Mouse (Mus musculus) left cerebral cortex, adult 18-20 months (tissue): ENCODE results near the gene Egf. TPM values are rescaled to one million over a fixed set of nuclear protein-coding genes. Genes with fewer than 3 reads are reported as not detected.

Source experiments
- DNase-seq, 2 experiments: peaks; one replicate each; pipeline ENCODE4 v3.0.0; 2021 to 2022; ENCODE audit warnings: low spot score in 2 of 2, mixed read lengths in 1 of 2
- microRNA-seq, 2 experiments: library from miRNA; unstranded; fragments of <30 nt; microRNA quantifications; one replicate each; pipeline ENCODE4 v1.2.0; 2021
- total RNA-seq, 2 experiments: library from RNA; stranded (reverse); gene quantifications; 2 replicates each; pipeline ENCODE4 v1.2.3; 2021

Egf gene
- total RNA-seq, 2 experiments from 2014 or later: 0.82 to 1.3 TPM

DNA sequence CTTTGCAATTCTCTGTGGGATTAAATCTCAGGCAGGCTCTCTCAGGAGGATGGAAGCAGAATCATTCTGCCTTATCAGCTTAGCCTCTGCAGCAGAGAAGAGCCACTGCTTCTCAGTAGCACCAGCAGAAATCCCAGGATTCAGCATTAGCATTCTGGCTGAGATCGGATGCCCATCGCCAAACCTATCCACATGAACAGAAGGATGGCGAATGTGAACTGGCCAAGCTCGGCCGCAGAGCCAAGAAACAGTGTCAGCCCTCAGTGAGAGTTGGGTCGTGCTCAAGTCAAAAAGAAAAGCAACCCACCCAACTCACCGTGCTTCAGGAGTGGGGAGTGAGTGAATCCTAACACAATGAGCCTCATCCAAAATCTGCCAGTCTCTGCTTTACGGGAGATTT, 103.4 kb downstream of the Egf start:
- DNase-seq: no peak

- no peak for DNase-seq
These were observed 104.2 kb downstream of the Egf start for GRCm38 (mm10) chr3:129650931-129651330.

DNA sequence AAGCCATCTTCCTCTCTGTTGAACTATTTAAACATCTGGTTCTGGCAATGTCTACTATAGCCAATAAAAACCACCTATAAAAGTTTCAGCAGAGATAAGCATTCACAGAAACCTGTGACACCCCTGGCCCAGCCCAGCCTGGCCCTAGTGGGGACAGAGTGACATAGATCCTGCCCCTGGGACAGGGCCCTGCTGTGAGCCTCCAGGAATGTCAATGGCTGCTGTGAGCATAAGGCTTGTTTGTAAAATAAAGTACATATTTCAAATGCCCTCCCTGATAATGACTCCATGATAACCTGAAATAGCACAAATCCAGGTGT, 104.9 kb downstream of the Egf start:
- no peak for DNase-seq

DNA sequence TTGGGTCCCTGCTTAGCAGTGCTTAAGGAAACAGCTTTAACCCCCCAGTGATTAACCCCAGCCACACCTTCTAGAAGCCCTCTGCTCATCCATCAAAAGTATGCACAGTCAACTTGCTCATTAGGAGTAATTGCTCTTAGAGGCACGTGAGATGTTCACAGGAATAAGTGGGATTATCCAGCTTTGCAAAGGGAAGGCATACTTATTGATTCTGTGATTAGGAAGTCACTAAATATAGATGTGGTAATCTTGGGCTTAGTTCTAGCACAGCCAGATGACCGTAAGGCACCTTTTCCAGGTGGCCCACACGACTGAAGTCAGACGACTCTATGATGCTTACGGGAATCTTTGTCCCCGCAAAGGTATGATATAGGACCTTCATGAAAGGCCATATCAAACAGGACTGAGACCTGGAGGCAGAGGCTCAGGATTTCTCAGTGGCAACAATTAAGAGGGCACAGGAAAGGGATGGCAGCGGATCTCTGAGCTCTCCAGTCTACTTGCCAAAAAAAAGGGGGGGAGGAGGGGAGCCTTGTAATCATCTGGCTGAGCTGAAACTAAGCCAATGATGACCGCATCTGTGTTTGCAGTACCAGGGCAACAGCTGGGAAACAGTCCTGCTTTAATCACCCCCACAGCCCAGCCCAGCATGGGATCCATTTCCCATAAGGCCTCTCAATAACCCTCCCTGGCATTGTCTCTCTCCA, 105.4 kb downstream of the Egf start:
- DNase-seq: peak in 1 of 2 experiments; percentile 15

DNA sequence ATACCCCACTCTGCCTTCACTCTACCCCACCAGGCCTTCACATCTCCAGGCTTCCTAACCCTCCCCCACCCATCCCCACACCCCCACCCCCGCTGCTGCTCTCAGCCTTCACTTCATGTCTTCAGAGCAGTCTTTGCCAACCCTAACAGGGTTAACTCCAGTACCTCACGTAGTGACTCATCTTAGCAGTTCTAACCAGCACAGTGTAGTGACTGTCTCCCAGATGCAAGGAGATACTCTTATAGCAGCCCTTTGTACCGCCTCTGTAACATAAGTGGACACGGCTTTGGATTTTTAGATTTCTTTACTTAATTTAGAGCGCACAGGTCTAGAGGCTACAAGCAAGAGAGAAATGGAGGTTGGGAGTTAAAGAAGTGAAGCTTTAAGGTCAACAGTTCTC, 106.5 kb downstream of the Egf start:
- no peak for DNase-seq

GRCm38 (mm10) chr3:129647312-129647711, 107.8 kb downstream of the Egf start:
- DNase-seq: no peak

GRCm38 (mm10) chr3:129646781-129647180, 108.3 kb downstream of the Egf start:
- DNase-seq: no peak

DNA sequence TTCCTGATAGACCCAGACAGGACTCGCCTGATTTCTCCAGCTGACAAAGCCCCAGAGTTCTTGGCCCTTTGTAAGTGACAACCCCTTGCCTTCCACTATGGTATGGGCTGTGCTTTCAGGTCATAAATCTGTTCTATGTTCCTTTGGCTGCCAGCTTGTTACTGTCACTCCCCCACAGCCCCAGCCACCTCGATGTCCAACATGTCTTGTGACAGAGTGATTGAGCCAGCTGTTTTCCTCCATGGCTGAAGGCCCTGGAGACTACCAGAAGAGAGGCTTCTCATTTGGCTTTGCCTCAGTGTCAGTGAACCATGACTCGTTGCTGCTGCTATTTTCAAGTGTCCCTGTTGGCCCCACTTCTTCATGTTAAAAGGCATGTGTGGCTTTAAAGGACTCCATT, 109.7 kb downstream of the Egf start:
- DNase-seq: no peak

DNA sequence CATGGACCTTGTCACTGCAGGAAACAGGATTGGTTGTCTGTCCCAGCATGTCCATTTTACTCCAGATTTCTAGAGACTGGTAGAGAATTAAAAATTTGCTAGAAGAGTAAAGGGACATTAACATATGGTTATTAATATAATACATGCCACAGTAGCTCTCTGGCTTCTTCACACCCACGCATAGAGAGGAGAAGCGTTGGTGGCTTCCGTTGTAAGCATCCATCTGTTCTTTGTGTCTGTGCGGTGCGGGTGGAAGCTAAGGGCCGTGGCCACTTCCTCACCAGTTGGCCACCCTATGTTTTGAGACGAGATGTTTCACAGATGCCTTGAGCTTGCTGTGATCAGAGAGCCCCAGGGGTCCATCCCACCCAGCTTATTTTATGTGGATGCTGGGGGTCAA, 113.5 kb downstream of the Egf start:
- peak; percentile 33 to 47 for DNase-seq

GRCm38 (mm10) chr3:129640211-129641000, 114.7 kb downstream of the Egf start:
- peak; percentile 20 to 39 for DNase-seq

DNA sequence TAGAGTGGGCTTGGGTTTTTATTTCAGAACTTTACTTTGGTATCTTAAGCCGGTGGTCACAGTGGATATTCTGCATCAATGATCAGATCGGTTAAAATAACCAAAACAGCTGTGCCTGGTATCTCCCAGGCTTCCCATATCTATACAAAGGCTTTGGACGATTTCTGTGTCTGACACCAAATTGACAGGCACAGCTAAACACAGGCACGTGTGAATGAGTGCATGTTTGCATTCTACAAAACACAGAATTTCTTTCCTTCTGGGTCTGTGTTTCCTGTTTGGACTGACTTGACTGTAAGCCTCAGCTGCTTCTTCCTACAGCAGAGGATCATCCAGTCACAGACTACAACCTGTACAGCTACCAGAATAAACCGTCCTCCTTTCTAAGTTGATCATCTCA, 115.4 kb downstream of the Egf start:
- DNase-seq: no peak

DNA sequence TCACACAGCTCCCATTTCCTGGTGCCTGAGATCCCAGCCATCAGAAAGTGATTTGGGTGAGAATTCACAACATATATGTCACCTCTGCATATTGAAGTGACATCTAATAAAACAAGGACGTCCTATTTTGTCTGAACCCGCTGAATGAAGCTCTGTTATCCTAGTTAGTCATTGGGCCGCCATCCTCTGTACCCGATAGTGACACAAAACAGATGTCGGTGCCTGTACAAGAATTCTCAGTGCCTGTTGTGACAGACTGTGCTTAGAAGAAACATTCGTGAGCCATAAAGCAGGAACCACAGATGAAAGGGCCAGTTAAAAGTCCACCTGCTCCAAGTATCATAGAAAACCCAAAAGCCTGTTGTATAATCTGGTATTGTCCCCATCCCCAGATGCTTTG, 117.7 kb downstream of the Egf start:
- DNase-seq: no peak

GRCm38 (mm10) chr3:129634260-129634901, 120.7 kb downstream of the Egf start:
- DNase-seq: peak; percentile 36 to 41

DNA sequence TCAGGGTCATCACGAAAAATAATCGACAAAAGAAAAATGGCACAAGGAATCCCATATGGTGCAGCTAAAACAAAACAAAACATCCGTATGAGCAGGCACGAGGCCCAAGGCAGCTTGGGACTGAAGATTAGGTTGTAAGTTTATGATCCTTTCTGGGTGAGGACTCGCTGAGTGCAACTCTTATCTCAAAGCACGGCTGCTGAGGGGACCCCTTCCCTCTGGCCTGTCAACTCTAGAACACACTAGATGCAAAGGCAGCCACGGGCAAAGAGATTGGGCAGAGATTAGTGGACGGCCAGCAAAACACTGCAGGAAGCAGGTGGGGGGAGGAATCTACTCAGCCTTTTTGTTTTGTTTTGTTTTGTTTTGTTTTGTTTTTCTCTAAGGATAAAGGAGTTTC, 121.6 kb downstream of the Egf start:
- DNase-seq: no peak

DNA sequence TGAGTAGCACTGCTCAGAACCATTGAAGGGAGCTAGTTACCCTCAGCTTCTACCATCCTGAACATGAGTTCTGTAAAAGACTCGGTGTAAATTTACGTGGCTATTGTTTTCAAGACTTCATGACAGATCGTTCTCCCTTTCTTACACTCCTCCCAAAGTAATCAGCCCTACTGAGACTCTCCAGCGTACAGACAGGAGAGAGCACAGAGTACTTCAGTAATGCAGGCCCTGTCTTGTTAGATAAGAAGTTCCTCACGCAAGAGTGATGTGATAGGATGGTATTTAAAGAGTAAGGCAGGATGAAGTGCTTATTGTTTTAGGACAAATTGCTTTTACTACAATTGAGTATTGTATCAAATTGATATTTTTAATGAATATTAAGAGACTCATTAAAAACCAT, 123.3 kb downstream of the Egf start:
- no peak for DNase-seq

- DNase-seq: no peak
These were observed 124.1 kb downstream of the Egf start for GRCm38 (mm10) chr3:129631018-129631417.

Small RNA genes within 50 kb of the gene (microRNA-seq; reads per million reads assigned to microRNA genes)
- 0 reads per million in 2 experiments for gene Gm24515

Other genes starting within 250 kb of the Egf start
- 10 to 100 TPM; 27.4 to 36.4 TPM for gene Elovl6, start 223.0 kb downstream of the Egf start, total RNA-seq
- not detected for gene Lrit3, start 48.7 kb upstream of the Egf start, total RNA-seq
- under 1 TPM; 0.40 to 0.77 TPM for gene Rrh, start 67.3 kb upstream of the Egf start, total RNA-seq
- gene Gar1, start 76.1 kb upstream of the Egf start, total RNA-seq: 10 to 100 TPM; 37.3 to 46.1 TPM
- gene Cfi, start 80.6 kb upstream of the Egf start, total RNA-seq: not detected
- 10 to 100 TPM; 16.9 to 22.9 TPM for gene Pla2g12a, start 123.3 kb upstream of the Egf start, total RNA-seq
- 1 to 10 TPM; 5.3 to 7.8 TPM for gene Casp6, start 146.1 kb upstream of the Egf start, total RNA-seq
- 1 to 10 TPM; 1.0 to 2.4 TPM for gene Mcub, start 214.9 kb upstream of the Egf start, total RNA-seq